Mouse (Mus musculus): ENCODE results near the gene Rtca. TPM values are rescaled to one million over a fixed set of nuclear protein-coding genes. Genes with fewer than 3 reads are reported as not detected.

Gene Rtca
- polyA plus RNA-seq (2014; fragmentation: Nextera tagmentation; extraction: Ambion mirVana) = 119 and 129 TPM in 2 replicates

DNA sequence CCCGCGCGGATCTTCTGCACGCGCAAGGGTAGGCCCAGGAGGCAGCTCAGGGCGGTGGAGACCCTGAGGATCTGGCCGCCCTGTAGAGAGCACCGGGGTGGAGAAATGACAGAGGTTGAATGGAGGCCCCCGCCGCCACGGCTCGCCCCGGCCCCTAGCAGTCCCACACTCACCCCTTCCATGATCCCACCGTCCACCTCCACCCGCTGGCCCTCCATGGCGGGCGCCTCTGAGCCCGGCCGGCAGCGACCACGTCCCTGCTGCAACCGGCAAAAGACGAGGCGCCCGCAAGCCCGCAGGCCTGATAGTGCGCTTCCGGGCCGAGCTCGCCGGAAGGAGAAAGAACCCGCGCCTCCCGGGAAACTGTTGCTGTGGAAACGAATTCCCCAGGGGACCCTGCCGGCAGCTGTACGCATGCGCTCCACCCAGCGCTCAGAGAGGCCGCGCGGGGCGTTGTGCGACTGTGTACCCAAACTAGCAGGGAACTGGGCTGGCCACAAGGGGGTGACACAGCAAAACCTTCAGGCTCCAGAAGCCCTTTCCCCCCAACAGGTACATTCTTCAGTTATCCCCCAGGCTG, at the start of gene Rtca:
Rtca (minus strand) TSS at position 437 of the 580 bp plus-strand sequence.
- under 1% methylated on average over 44 of the region's 44 CpGs for WGBS
- H3K4me1 ChIP-seq (ENCODE audit: control insufficient read depth, insufficient read depth, low read length) = peaks cover 6% of the 10 kb centered on the region
- DNase-seq (ENCODE audit: low spot score, missing footprints) = peak; percentile 100
- peak within 1 kb of the TSS; percentile 91 for H3K4me3 ChIP-seq (ENCODE audit: low read depth, low read length)
- peaks cover 9% of the 10 kb centered on the region; the same call in 1 of the 2 replicates for H3K36me3 ChIP-seq (ENCODE audit: control insufficient read depth, insufficient read depth, low read length)
- H3K4me2 ChIP-seq = peak within 1 kb of the TSS; percentile 69
- H3K27me3 ChIP-seq (ENCODE audit: control insufficient read depth, insufficient read depth, low read length) = no peaks in the 10 kb centered on the region
- H3K9ac ChIP-seq (ENCODE audit: low read length) = peak within 1 kb of the TSS; percentile 95
- peak within 1 kb of the TSS; percentile 32; the same call in 1 of the 2 replicates for H3K27ac ChIP-seq (ENCODE audit: low read depth, low read length)
- no peaks in the 10 kb centered on the region for H3K9me3 ChIP-seq (ENCODE audit: control insufficient read depth, low read length)
- peak; percentile 94 for ATAC-seq (ENCODE audit: low FRiP score)

DNA sequence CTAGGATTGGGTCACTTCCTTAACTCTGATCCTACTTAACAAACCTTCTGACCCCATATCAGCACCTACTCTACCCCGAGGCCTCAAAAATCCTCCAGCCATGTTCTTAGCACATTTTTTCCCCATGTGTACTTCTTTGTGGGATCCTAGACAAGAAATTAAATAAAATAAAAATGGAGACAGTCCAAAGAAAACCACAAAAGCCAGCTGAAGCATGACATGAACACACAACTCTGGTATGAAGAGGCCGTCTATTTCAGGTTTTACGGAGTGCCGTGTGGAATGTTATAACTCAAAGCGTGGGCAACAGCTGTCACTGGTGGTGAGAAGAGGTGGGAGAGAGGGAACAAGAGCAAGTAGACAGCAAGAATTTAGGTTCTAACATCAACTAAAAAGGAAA, 43.4 kb upstream of the Rtca start:
- WGBS = 95% methylated on average over 5 of the region's 5 CpGs
- Histone ChIP-seq H3K27me3 (ENCODE audit: control insufficient read depth, insufficient read depth, low read length) (no peaks in the 10 kb centered on the region), H3K9me3 (ENCODE audit: control insufficient read depth, low read length) (no peaks in the 10 kb centered on the region), H3K4me3 (ENCODE audit: low read depth, low read length) (no peak overlapping the region), H3K4me2 (no peak overlapping the region), H3K4me1 (ENCODE audit: control insufficient read depth, insufficient read depth, low read length) (no peaks in the 10 kb centered on the region), H3K36me3 (ENCODE audit: control insufficient read depth, insufficient read depth, low read length) (peaks cover 4% of the 10 kb centered on the region; the same call in 1 of the 2 replicates), H3K27ac (ENCODE audit: low read depth, low read length) (no peak overlapping the region), H3K9ac (ENCODE audit: low read length) (no peak overlapping the region)
- ATAC-seq (ENCODE audit: low FRiP score) (no peak), DNase-seq (ENCODE audit: low spot score, missing footprints) (no peak)

DNA sequence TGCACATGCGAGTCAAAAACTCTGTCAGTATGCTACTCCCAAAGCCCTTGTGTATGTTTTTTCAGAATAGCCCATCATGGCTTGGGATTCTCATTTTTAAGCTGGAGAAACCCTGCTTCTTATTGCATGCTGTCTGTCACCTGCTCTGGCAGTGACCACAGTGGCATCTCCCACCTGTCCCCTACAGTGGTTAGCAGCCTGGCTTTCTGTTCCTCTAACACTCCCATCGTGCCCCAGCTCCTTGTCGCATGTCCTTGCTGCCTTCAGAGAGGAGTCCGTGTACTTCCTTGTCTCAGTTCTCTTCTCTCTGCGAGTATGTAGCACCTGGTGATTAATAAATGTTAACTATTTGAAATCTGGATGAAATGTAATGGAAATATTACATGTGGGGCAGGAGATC, 39.4 kb upstream of the Rtca start:
- 91% methylated on average over 5 of the region's 5 CpGs for WGBS
- no peaks in the 10 kb centered on the region for H3K4me1 ChIP-seq (ENCODE audit: control insufficient read depth, insufficient read depth, low read length)
- no peak overlapping the region for H3K27ac ChIP-seq (ENCODE audit: low read depth, low read length)
- H3K4me3 ChIP-seq (ENCODE audit: low read depth, low read length) = no peak overlapping the region
- no peak overlapping the region for H3K9ac ChIP-seq (ENCODE audit: low read length)
- no peaks in the 10 kb centered on the region for H3K27me3 ChIP-seq (ENCODE audit: control insufficient read depth, insufficient read depth, low read length)
- ATAC-seq (ENCODE audit: low FRiP score) = no peak
- no peak for DNase-seq (ENCODE audit: low spot score, missing footprints)
- H3K4me2 ChIP-seq = no peak overlapping the region
- H3K36me3 ChIP-seq (ENCODE audit: control insufficient read depth, insufficient read depth, low read length) = peaks cover 4% of the 10 kb centered on the region; the same call in 1 of the 2 replicates
- no peaks in the 10 kb centered on the region for H3K9me3 ChIP-seq (ENCODE audit: control insufficient read depth, low read length)

DNA sequence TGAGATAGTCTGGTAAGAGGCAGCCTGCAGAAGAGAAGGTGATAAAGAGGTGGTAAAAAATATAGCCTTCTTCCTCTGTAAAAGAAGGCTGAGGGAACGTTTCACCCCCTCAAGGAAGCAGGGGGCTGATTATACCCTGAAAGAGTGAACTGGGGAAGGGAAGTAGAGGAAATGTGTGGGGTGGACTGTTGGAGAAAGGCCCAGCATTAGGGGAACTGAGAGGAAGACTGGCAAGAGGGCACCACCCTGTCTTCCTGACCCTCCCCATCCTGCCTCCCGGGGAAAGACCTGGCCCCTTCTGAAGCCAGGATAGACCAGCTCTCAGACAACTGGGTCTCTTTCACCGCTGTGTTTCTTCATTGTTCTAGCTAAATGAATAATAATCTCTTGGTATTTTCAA, 34.5 kb upstream of the Rtca start:
- Histone ChIP-seq H3K4me2 (no peak overlapping the region), H3K36me3 (ENCODE audit: control insufficient read depth, insufficient read depth, low read length) (peaks cover 4% of the 10 kb centered on the region; the same call in 1 of the 2 replicates), H3K4me3 (ENCODE audit: low read depth, low read length) (no peak overlapping the region), H3K9ac (ENCODE audit: low read length) (no peak overlapping the region), H3K27me3 (ENCODE audit: control insufficient read depth, insufficient read depth, low read length) (no peaks in the 10 kb centered on the region), H3K9me3 (ENCODE audit: control insufficient read depth, low read length) (no peaks in the 10 kb centered on the region), H3K4me1 (ENCODE audit: control insufficient read depth, insufficient read depth, low read length) (no peaks in the 10 kb centered on the region), H3K27ac (ENCODE audit: low read depth, low read length) (no peak overlapping the region)
- WGBS = 93% methylated on average over 3 of the region's 3 CpGs
- DNase-seq (ENCODE audit: low spot score, missing footprints) (no peak), ATAC-seq (ENCODE audit: low FRiP score) (no peak)

DNA sequence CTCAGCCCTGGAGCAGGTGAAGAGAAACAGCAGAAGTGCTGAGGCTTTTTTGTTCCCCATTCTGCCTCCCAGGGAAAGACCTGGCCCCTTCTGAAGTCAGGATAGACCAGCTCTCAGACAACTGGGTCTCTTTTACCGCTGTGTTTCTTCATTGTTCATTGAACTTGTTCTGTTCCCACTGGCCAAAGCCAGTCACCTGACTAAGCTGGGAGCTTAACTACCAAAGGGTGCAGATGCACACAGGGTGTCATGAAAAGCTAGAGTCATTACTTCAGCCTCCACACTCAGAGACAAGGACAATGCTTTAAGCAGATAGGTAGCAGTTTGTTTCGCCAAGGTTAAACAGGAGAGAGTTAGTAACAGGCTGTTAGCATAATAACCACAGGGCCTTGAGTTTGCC, 34.1 kb upstream of the Rtca start:
- H3K27me3 ChIP-seq (ENCODE audit: control insufficient read depth, insufficient read depth, low read length) = no peaks in the 10 kb centered on the region
- WGBS = 86% methylated on average over 2 of the region's 2 CpGs
- no peak overlapping the region for H3K4me3 ChIP-seq (ENCODE audit: low read depth, low read length)
- H3K27ac ChIP-seq (ENCODE audit: low read depth, low read length) = no peak overlapping the region
- DNase-seq (ENCODE audit: low spot score, missing footprints) = no peak
- H3K9me3 ChIP-seq (ENCODE audit: control insufficient read depth, low read length) = no peaks in the 10 kb centered on the region
- no peaks in the 10 kb centered on the region for H3K4me1 ChIP-seq (ENCODE audit: control insufficient read depth, insufficient read depth, low read length)
- H3K36me3 ChIP-seq (ENCODE audit: control insufficient read depth, insufficient read depth, low read length) = peaks cover 4% of the 10 kb centered on the region; the same call in 1 of the 2 replicates
- ATAC-seq (ENCODE audit: low FRiP score) = no peak
- H3K9ac ChIP-seq (ENCODE audit: low read length) = no peak overlapping the region
- H3K4me2 ChIP-seq = no peak overlapping the region

DNA sequence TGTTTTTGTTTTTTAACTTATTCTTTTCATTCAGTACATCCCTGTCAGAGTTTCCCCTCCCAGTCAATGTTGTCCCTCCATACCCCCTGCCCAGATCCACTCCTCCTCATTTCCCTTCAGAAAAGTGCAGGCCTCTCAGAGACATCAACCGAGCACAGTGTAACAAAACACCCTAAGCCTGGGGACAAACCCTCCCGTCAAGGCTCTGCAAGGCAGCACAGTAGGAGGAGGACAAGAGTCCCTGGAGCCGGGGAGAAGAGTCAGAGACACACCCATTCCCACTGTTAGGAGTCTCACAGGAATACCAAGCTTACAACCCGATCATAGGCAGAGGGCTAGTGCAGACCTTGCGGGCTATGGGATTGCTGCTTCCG, 29.2 kb upstream of the Rtca start:
- H3K4me2 ChIP-seq = no peak overlapping the region
- ATAC-seq (ENCODE audit: low FRiP score) = no peak
- H3K9me3 ChIP-seq (ENCODE audit: control insufficient read depth, low read length) = no peaks in the 10 kb centered on the region
- peaks cover 8% of the 10 kb centered on the region for H3K36me3 ChIP-seq (ENCODE audit: control insufficient read depth, insufficient read depth, low read length)
- no peaks in the 10 kb centered on the region for H3K4me1 ChIP-seq (ENCODE audit: control insufficient read depth, insufficient read depth, low read length)
- H3K4me3 ChIP-seq (ENCODE audit: low read depth, low read length) = no peak overlapping the region
- H3K27me3 ChIP-seq (ENCODE audit: control insufficient read depth, insufficient read depth, low read length) = no peaks in the 10 kb centered on the region
- 43% methylated on average over 6 of the region's 6 CpGs for WGBS
- H3K27ac ChIP-seq (ENCODE audit: low read depth, low read length) = no peak overlapping the region
- no peak for DNase-seq (ENCODE audit: low spot score, missing footprints)
- no peak overlapping the region for H3K9ac ChIP-seq (ENCODE audit: low read length)

DNA sequence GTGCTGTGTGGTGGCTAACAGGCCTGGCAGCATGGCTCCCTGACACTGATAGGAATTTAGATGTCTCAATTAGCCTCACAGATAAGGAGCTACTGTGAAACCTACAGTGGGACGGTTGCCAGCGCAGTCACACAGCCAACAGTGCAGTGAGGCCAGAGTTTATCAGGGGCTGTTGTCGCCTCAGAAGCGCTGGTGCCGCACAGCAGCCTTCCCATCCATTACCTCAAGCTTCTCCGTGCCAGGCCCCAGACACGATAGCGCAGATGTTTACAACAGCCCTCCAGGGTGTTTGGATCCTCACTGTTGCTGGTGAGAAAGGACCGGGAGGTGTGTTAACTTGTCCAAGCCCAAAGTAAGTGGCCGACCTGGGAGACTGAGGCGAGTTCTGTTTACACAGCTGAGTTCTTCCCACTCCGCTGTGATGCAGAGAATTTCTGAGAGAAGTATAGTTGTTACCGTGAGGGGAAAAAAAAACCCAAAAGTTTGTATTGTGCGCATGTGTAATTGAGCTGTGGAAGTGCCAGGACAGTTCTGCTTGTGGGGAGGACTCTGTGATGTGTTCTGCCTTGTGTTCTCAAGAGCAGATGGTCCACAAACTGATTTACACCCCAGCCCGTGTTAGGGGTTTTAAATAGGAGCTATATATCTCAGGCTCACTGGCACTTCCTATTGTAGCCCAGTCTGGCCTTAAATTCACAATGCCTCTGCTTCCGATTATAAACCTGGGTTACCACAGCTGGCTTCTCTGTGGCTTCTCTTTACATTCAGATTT, 28.6 kb upstream of the Rtca start:
- H3K4me2 ChIP-seq = no peak overlapping the region
- no peak overlapping the region for H3K27ac ChIP-seq (ENCODE audit: low read depth, low read length)
- DNase-seq (ENCODE audit: low spot score, missing footprints) = no peak
- no peaks in the 10 kb centered on the region for H3K27me3 ChIP-seq (ENCODE audit: control insufficient read depth, insufficient read depth, low read length)
- no peaks in the 10 kb centered on the region for H3K4me1 ChIP-seq (ENCODE audit: control insufficient read depth, insufficient read depth, low read length)
- ATAC-seq (ENCODE audit: low FRiP score) = no peak
- H3K36me3 ChIP-seq (ENCODE audit: control insufficient read depth, insufficient read depth, low read length) = peaks cover 8% of the 10 kb centered on the region
- no peak overlapping the region for H3K9ac ChIP-seq (ENCODE audit: low read length)
- no peak overlapping the region for H3K4me3 ChIP-seq (ENCODE audit: low read depth, low read length)
- 66% methylated on average over 16 of the region's 16 CpGs for WGBS
- no peaks in the 10 kb centered on the region for H3K9me3 ChIP-seq (ENCODE audit: control insufficient read depth, low read length)

DNA sequence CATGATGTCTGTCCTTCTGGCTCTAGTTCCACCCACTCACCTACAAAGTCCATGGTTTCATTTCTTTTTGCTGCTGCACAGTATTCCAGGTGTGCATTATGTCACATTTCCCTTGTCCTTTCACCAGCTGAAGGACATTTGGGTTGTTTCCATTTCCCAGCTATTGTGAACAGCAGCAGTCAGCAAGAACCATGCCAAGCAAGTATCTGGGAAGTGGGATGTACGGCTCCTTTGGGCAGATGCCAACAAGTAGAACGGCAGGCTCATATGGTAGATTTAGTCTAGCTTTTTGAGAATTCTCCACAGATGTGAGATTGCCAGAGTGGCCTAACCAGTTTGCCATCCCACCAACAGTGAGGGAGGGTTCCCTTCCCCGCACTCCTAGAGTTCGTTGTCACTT, 22.8 kb upstream of the Rtca start:
- H3K4me3 ChIP-seq (ENCODE audit: low read depth, low read length) = no peak overlapping the region
- ATAC-seq (ENCODE audit: low FRiP score) (no peak), DNase-seq (ENCODE audit: low spot score, missing footprints) (no peak)
- H3K9me3 ChIP-seq (ENCODE audit: control insufficient read depth, low read length) = no peaks in the 10 kb centered on the region
- no peak overlapping the region for H3K4me2 ChIP-seq
- no peaks in the 10 kb centered on the region for H3K4me1 ChIP-seq (ENCODE audit: control insufficient read depth, insufficient read depth, low read length)
- peaks cover 4% of the 10 kb centered on the region for H3K36me3 ChIP-seq (ENCODE audit: control insufficient read depth, insufficient read depth, low read length)
- H3K9ac ChIP-seq (ENCODE audit: low read length) = no peak overlapping the region
- no peaks in the 10 kb centered on the region for H3K27me3 ChIP-seq (ENCODE audit: control insufficient read depth, insufficient read depth, low read length)
- WGBS = 94% methylated on average over 4 of the region's 4 CpGs
- no peak overlapping the region for H3K27ac ChIP-seq (ENCODE audit: low read depth, low read length)

DNA sequence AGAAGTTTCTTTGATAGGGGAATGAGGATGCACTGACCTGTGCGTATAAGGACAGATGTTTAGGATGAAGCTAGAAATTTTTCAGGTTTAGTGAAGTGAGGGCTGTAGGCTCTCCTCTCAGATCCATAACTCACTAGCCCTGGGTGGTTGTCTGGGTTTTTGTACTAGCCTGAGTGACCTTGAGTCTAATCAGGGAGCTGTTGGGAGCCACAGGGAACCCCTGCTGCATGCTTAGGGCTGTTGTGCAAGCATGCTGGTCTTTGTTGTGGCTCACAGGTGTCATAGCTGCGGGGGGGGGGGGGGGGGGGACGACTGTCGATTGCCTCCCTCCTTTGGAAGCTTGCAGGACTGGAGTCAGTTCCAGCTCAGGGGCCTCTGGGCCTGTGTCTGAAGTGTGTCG, 21.7 kb upstream of the Rtca start:
- H3K27ac ChIP-seq (ENCODE audit: low read depth, low read length) = no peak overlapping the region
- peaks cover under 1% of the 10 kb centered on the region; the same call in 1 of the 2 replicates for H3K36me3 ChIP-seq (ENCODE audit: control insufficient read depth, insufficient read depth, low read length)
- H3K4me3 ChIP-seq (ENCODE audit: low read depth, low read length) = no peak overlapping the region
- H3K4me2 ChIP-seq = no peak overlapping the region
- ATAC-seq (ENCODE audit: low FRiP score) (no peak), DNase-seq (ENCODE audit: low spot score, missing footprints) (no peak)
- H3K4me1 ChIP-seq (ENCODE audit: control insufficient read depth, insufficient read depth, low read length) = no peaks in the 10 kb centered on the region
- 68% methylated on average over 4 of the region's 5 CpGs for WGBS
- no peaks in the 10 kb centered on the region for H3K9me3 ChIP-seq (ENCODE audit: control insufficient read depth, low read length)
- no peak overlapping the region for H3K9ac ChIP-seq (ENCODE audit: low read length)
- H3K27me3 ChIP-seq (ENCODE audit: control insufficient read depth, insufficient read depth, low read length) = no peaks in the 10 kb centered on the region

All from midbrain, embryonic 11.5 days (tissue).